Mouse (Mus musculus): ENCODE data around the gene Fbrsl1. TPM values are rescaled to one million over a fixed set of nuclear protein-coding genes. Genes with fewer than 3 reads are reported as not detected.

Fbrsl1 gene
- polyA plus RNA-seq, 1 experiment from 2014 or later: 4.3 TPM

- no peak overlapping the region for H3K4me3 ChIP-seq (ENCODE audit: low read length)
- no peak overlapping the region for H3K4me2 ChIP-seq (ENCODE audit: low read depth, low read length)
- H3K9ac ChIP-seq (ENCODE audit: low read depth, low read length): no peak overlapping the region
- no peak for ATAC-seq
- 48% methylated on average over 4 of the region's 4 CpGs for WGBS
- H3K4me1 ChIP-seq (ENCODE audit: control insufficient read depth, insufficient read depth, low read length): peaks cover 7% of the 10 kb centered on the region
- no peak overlapping the region for H3K27ac ChIP-seq (ENCODE audit: low read length)
- 0 out of 2 replicates have a peak, but pooled peaks cover 2% of the 10 kb centered on the region for H3K27me3 ChIP-seq (replicated peaks; ENCODE audit: control insufficient read depth, insufficient read depth, low read length)
- no peaks in the 10 kb centered on the region for H3K9me3 ChIP-seq (ENCODE audit: control insufficient read depth, low read length)
- no peaks in the 10 kb centered on the region for H3K36me3 ChIP-seq (ENCODE audit: control insufficient read depth, insufficient read depth, low read length)
These were observed 63.0 kb downstream of the Fbrsl1 start for GRCm38 (mm10) chr5:110385263-110385662.

DNA sequence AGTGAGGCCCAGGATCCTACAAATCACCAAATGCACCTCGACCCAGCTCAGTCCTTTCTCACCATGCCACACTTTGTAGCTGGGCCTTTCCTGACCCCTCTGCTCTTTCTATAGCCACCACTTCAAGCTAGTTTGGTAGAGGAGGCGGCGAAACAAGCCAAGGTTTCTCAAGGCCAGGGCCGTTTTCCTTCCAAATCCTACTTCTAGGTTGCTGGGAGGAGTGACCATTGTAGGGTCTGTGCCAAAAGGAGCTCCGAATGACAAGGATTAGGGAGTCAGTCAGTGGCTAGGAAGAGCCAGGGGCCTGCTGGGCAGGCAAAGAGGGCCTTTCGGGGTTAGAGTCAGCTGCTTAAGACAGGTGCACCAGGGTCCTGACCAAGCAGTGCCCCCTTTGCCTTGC lies 63.8 kb downstream of the Fbrsl1 start:
- Histone ChIP-seq H3K9me3 (ENCODE audit: control insufficient read depth, low read length) (no peaks in the 10 kb centered on the region), H3K36me3 (ENCODE audit: control insufficient read depth, insufficient read depth, low read length) (no peaks in the 10 kb centered on the region), H3K27ac (ENCODE audit: low read length) (no peak overlapping the region), H3K4me3 (ENCODE audit: low read length) (no peak overlapping the region), H3K4me2 (ENCODE audit: low read depth, low read length) (no peak overlapping the region), H3K4me1 (ENCODE audit: control insufficient read depth, insufficient read depth, low read length) (peaks cover 7% of the 10 kb centered on the region), H3K27me3 (replicated peaks; ENCODE audit: control insufficient read depth, insufficient read depth, low read length) (0 out of 2 replicates have a peak, but pooled peaks cover 2% of the 10 kb centered on the region), H3K9ac (ENCODE audit: low read depth, low read length) (no peak overlapping the region)
- 87% methylated on average over 6 of the region's 6 CpGs for WGBS
- ATAC-seq: no peak

GRCm38 (mm10) chr5:110379823-110380222 lies 68.5 kb downstream of the Fbrsl1 start:
- no peak for ATAC-seq
- Histone ChIP-seq H3K4me2 (ENCODE audit: low read depth, low read length) (no peak overlapping the region), H3K36me3 (ENCODE audit: control insufficient read depth, insufficient read depth, low read length) (peaks cover 5% of the 10 kb centered on the region; the same call in 1 of the 2 replicates), H3K4me3 (ENCODE audit: low read length) (no peak overlapping the region), H3K9ac (ENCODE audit: low read depth, low read length) (no peak overlapping the region), H3K4me1 (ENCODE audit: control insufficient read depth, insufficient read depth, low read length) (no peaks in the 10 kb centered on the region), H3K9me3 (ENCODE audit: control insufficient read depth, low read length) (no peaks in the 10 kb centered on the region), H3K27ac (ENCODE audit: low read length) (no peak overlapping the region), H3K27me3 (replicated peaks; ENCODE audit: control insufficient read depth, insufficient read depth, low read length) (no peaks in the 10 kb centered on the region)
- 82% methylated on average over 4 of the region's 4 CpGs for WGBS

DNA sequence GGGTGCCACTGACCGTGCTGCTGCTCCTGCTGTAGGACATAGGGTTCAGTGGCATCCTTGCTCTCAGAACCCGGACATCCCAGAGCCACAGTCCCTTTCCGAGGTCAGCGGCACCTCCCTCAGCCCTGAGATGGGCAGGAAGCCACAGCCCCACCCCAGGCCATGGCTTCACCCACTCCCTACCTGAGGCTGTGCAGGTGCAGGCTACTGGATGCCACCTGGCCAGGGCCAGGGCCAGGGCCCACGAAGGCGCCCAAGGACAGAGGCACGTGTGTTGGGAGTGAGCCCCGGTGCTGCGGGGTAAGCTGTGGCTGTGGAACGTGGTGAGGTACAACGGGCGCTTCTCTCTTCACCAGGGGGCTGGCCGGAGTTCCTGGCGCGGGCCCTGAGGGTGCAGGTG lies 69.2 kb downstream of the Fbrsl1 start:
- peaks cover 5% of the 10 kb centered on the region; the same call in 1 of the 2 replicates for H3K36me3 ChIP-seq (ENCODE audit: control insufficient read depth, insufficient read depth, low read length)
- WGBS: 90% methylated on average over 15 of the region's 15 CpGs
- H3K4me2 ChIP-seq (ENCODE audit: low read depth, low read length): no peak overlapping the region
- no peak overlapping the region for H3K4me3 ChIP-seq (ENCODE audit: low read length)
- H3K27ac ChIP-seq (ENCODE audit: low read length): no peak overlapping the region
- no peaks in the 10 kb centered on the region for H3K9me3 ChIP-seq (ENCODE audit: control insufficient read depth, low read length)
- no peaks in the 10 kb centered on the region for H3K27me3 ChIP-seq (replicated peaks; ENCODE audit: control insufficient read depth, insufficient read depth, low read length)
- 0 out of 2 replicates have a peak, but pooled peaks have one; percentile 35 for ATAC-seq
- H3K9ac ChIP-seq (ENCODE audit: low read depth, low read length): no peak overlapping the region
- H3K4me1 ChIP-seq (ENCODE audit: control insufficient read depth, insufficient read depth, low read length): no peaks in the 10 kb centered on the region

DNA sequence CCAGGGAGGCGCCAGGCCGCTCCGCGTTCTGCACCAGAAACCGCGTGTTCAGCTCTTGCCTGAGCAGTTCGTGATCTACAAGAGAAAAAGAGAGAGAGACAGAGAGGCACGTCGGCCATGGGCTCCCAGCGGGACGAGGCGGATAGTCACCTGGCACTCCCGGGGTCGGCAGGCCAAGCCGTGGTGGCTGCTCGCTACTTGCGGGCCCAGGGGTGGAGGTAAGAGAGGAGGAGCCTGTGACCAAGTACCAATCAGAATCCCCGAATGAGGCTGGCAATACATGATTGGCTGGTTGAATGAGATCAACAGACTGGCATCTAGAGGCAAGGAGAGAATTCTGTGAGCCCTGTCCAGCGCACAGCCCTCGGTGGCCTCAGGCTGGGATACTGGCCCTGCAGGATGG lies 70.1 kb downstream of the Fbrsl1 start:
- WGBS: 50% methylated on average over 20 of the region's 20 CpGs
- peaks cover 5% of the 10 kb centered on the region; the same call in 1 of the 2 replicates for H3K36me3 ChIP-seq (ENCODE audit: control insufficient read depth, insufficient read depth, low read length)
- ATAC-seq: no peak

GRCm38 (mm10) chr5:110376802-110377433 lies 71.4 kb downstream of the Fbrsl1 start:
- ATAC-seq: peak; percentile 51; the same call in 1 of the 2 replicates
- H3K36me3 ChIP-seq (ENCODE audit: control insufficient read depth, insufficient read depth, low read length): peaks cover 5% of the 10 kb centered on the region; the same call in 1 of the 2 replicates
- 58% methylated on average over 8 of the region's 8 CpGs for WGBS
- no peaks in the 10 kb centered on the region for H3K4me1 ChIP-seq (ENCODE audit: control insufficient read depth, insufficient read depth, low read length)
- H3K27ac ChIP-seq (ENCODE audit: low read length): no peak overlapping the region
- H3K9me3 ChIP-seq (ENCODE audit: control insufficient read depth, low read length): no peaks in the 10 kb centered on the region
- no peak overlapping the region for H3K4me2 ChIP-seq (ENCODE audit: low read depth, low read length)
- no peak overlapping the region for H3K4me3 ChIP-seq (ENCODE audit: low read length)
- no peaks in the 10 kb centered on the region for H3K27me3 ChIP-seq (replicated peaks; ENCODE audit: control insufficient read depth, insufficient read depth, low read length)
- H3K9ac ChIP-seq (ENCODE audit: low read depth, low read length): no peak overlapping the region

More for the DNA sequence above, 70.1 kb downstream of the Fbrsl1 start:
- no peak overlapping the region for H3K4me2 ChIP-seq (ENCODE audit: low read depth, low read length)
- no peak overlapping the region for H3K27ac ChIP-seq (ENCODE audit: low read length)
- no peaks in the 10 kb centered on the region for H3K9me3 ChIP-seq (ENCODE audit: control insufficient read depth, low read length)
- H3K4me1 ChIP-seq (ENCODE audit: control insufficient read depth, insufficient read depth, low read length): no peaks in the 10 kb centered on the region
- H3K4me3 ChIP-seq (ENCODE audit: low read length): no peak overlapping the region
- H3K9ac ChIP-seq (ENCODE audit: low read depth, low read length): no peak overlapping the region
- H3K27me3 ChIP-seq (replicated peaks; ENCODE audit: control insufficient read depth, insufficient read depth, low read length): no peaks in the 10 kb centered on the region

DNA sequence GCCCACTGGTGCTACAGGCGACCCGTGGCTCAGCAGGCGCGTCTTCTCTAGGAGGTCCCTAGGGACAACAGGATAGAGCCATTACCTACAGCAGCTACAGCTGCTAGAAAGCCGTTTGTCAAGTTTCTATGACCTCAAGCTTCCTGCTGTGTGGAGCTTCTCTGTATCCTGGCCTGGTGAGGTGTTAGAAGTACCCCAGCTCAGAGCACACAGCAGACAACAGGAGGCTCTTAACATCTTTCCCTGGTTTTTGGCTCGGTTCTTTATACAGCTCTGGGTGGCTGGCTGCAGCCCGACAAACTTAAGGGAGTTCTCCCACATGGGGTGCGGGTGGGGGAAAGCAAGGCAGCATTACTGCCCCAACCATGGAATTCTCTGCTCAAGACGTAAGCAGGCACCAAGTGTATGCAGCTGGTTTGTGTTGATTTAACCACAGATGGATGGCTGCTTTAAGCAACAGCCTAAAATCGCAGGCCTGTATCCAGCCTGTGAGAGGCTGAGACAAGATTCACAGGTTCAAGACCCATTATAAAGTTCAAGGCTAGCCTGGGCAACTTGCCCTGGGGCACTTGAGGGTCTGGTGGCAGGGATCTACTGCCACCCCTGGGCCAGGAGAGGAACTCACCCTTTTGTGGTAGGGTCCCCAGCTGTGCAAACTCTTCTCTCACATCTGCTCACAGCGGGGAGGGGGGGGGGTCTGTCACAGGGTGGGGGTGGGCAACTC lies 84.3 kb downstream of the Fbrsl1 start:
- peaks cover 4% of the 10 kb centered on the region; the same call in 1 of the 2 replicates for H3K4me1 ChIP-seq (ENCODE audit: control insufficient read depth, insufficient read depth, low read length)
- peak overlapping the region; percentile 58 for H3K27ac ChIP-seq (ENCODE audit: low read length)
- no peaks in the 10 kb centered on the region for H3K36me3 ChIP-seq (ENCODE audit: control insufficient read depth, insufficient read depth, low read length)
- peak; percentile 10 for ATAC-seq
- no peaks in the 10 kb centered on the region for H3K9me3 ChIP-seq (ENCODE audit: control insufficient read depth, low read length)
- H3K9ac ChIP-seq (ENCODE audit: low read depth, low read length): peak overlapping the region; percentile 74
- peak overlapping the region; percentile 98 for H3K4me2 ChIP-seq (ENCODE audit: low read depth, low read length)
- H3K4me3 ChIP-seq (ENCODE audit: low read length): peak overlapping the region; percentile 60
- WGBS: 47% methylated on average over 11 of the region's 11 CpGs
- H3K27me3 ChIP-seq (replicated peaks; ENCODE audit: control insufficient read depth, insufficient read depth, low read length): no peaks in the 10 kb centered on the region

GRCm38 (mm10) chr5:110363179-110363821 lies 85.0 kb downstream of the Fbrsl1 start:
- peak overlapping the region; percentile 58 for H3K27ac ChIP-seq (ENCODE audit: low read length)
- no peaks in the 10 kb centered on the region for H3K27me3 ChIP-seq (replicated peaks; ENCODE audit: control insufficient read depth, insufficient read depth, low read length)
- H3K9me3 ChIP-seq (ENCODE audit: control insufficient read depth, low read length): no peaks in the 10 kb centered on the region
- peak overlapping the region; percentile 74 for H3K9ac ChIP-seq (ENCODE audit: low read depth, low read length)
- peaks cover 4% of the 10 kb centered on the region; the same call in 1 of the 2 replicates for H3K4me1 ChIP-seq (ENCODE audit: control insufficient read depth, insufficient read depth, low read length)
- peak; percentile 94 for ATAC-seq
- peak overlapping the region; percentile 98 for H3K4me2 ChIP-seq (ENCODE audit: low read depth, low read length)
- peak overlapping the region; percentile 60 for H3K4me3 ChIP-seq (ENCODE audit: low read length)
- 4% methylated on average over 57 of the region's 72 CpGs for WGBS
- no peaks in the 10 kb centered on the region for H3K36me3 ChIP-seq (ENCODE audit: control insufficient read depth, insufficient read depth, low read length)

DNA sequence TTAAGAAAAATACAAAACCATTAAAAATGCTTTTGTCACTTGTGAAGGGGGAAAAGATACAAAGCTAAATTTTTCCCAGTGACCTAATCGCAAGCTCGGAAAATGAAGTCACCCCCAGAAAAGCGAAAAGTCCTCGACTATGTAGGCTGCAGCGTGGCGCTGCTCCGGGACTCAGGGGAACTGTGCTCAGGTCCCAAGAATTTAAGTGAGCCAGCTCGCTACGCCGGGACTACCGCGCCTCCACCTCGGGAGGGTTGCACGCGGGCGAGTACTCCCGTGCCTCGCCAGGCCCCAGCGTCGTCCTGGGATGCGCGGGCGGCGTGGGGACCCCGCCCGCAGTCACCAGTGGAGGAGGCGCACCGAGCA lies 85.5 kb downstream of the Fbrsl1 start:
- peak; percentile 56 for ATAC-seq
- Histone ChIP-seq H3K4me1 (ENCODE audit: control insufficient read depth, insufficient read depth, low read length) (peaks cover 4% of the 10 kb centered on the region; the same call in 1 of the 2 replicates), H3K9me3 (ENCODE audit: control insufficient read depth, low read length) (no peaks in the 10 kb centered on the region), H3K36me3 (ENCODE audit: control insufficient read depth, insufficient read depth, low read length) (no peaks in the 10 kb centered on the region), H3K9ac (ENCODE audit: low read depth, low read length) (peak overlapping the region; percentile 74), H3K4me2 (ENCODE audit: low read depth, low read length) (peak overlapping the region; percentile 98), H3K4me3 (ENCODE audit: low read length) (peak overlapping the region; percentile 60), H3K27me3 (replicated peaks; ENCODE audit: control insufficient read depth, insufficient read depth, low read length) (no peaks in the 10 kb centered on the region), H3K27ac (ENCODE audit: low read length) (no peak overlapping the region)
- 3% methylated on average over 28 of the region's 28 CpGs for WGBS

Data from intestine, embryonic 16.5 days (tissue).